Mouse (Mus musculus) lung, adult 18-20 months (tissue): ENCODE results near the gene Hmg20a.

Source experiments
- DNase-seq, 2 experiments: peaks; one replicate each; pipeline ENCODE4 v3.0.0; 2022; ENCODE audit warnings: mixed read lengths in 2 of 2

The Hmg20a gene

DNA sequence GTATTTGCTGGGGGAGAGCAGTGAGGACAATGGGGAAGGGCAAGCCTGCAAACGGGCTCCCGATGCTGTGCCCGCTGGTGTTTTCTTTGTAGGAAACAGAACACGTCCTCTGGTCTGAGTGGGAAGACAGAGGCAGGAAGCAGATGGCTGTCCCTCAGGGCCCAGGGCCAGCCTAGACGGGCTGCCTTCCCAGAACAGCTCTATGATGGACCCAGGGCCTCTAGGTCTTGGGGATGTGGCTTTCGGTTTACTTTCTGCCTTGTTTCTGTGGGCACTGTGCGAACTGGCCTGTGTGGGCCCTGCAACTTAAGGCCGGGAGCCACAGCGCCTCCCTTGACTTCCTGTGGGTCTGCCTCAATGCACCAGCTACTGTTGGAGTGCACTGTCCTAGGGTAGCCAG, 115.5 kb downstream of the Hmg20a start:
- no peak for DNase-seq

DNA sequence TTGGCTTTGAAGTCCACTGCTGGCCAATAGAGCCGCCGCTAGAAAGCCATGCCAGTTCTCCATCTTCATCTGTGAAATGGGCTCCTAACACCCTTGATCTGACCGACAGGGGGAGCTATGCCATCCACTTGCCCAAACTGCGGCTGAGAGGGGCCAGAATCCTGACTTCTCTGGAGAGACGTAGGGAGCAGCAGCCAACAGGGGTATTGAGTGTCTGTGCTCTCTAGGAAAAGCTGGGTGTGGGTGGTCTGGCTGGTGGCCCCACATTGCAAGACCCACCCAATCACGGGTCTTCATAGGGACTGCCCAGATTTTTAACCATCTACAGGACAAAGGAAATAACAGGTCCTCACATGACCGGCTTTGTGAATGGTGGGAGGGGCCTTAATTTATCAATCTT, 116.3 kb downstream of the Hmg20a start:
- no peak for DNase-seq

DNA sequence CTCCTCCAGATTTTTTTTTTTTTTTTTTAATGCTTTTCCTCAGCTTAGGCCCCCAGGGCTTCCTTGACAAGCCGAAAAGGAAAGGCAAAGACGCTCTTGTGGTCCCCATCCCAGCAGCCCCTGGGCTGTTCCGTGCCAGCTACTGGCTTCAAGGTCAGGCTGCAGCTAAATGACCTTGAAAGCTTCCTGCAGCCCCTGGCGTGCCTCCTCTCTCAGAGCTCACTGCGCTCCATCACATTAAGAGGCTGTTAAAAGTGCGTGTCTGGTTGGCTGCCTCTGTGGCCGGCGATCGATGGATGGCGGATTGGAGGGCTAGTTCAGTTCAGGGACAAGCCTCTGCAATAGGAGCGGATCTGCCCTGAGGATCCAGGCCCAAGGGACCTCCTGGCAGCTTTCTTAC, 117.0 kb downstream of the Hmg20a start:
- no peak for DNase-seq

GRCm38 (mm10) chr9:56540051-56540450, 121.6 kb downstream of the Hmg20a start:
- no peak for DNase-seq

GRCm38 (mm10) chr9:56544687-56545475, 126.5 kb downstream of the Hmg20a start:
- no peak for DNase-seq
